Mouse (Mus musculus) right cerebral cortex, postnatal 4 days (tissue): Measurements from ENCODE around the gene Itga2.

ENCODE experiments used
- DNase-seq: peaks from one replicate; pipeline ENCODE4 v3.0.0-alpha.2; 2022

The Itga2 gene

GRCm38 (mm10) chr13:114876005-114876520 is 55.8 kb downstream of the Itga2 start:
- DNase-seq: no peak

GRCm38 (mm10) chr13:114874738-114875137 is 57.2 kb downstream of the Itga2 start:
- DNase-seq: no peak

GRCm38 (mm10) chr13:114857525-114857924 is 74.4 kb downstream of the Itga2 start:
- DNase-seq: no peak

GRCm38 (mm10) chr13:114856269-114856627 is 75.7 kb downstream of the Itga2 start:
- no peak for DNase-seq

- no peak for DNase-seq
Observed at GRCm38 (mm10) chr13:114855573-114856268, 76.2 kb downstream of the Itga2 start.

- DNase-seq: no peak
Observed at GRCm38 (mm10) chr13:114854428-114854827, 77.5 kb downstream of the Itga2 start.

GRCm38 (mm10) chr13:114854023-114854422 is 77.9 kb downstream of the Itga2 start:
- DNase-seq: no peak

GRCm38 (mm10) chr13:114853152-114853551 is 78.7 kb downstream of the Itga2 start:
- no peak for DNase-seq

GRCm38 (mm10) chr13:114852264-114853111 is 79.4 kb downstream of the Itga2 start:
- no peak for DNase-seq

- no peak for DNase-seq
Observed at GRCm38 (mm10) chr13:114848945-114849344, 83.0 kb downstream of the Itga2 start.

GRCm38 (mm10) chr13:114845804-114846203 is 86.1 kb downstream of the Itga2 start:
- no peak for DNase-seq

GRCm38 (mm10) chr13:114843318-114843717 is 88.6 kb downstream of the Itga2 start:
- DNase-seq: no peak

- no peak for DNase-seq
Observed at GRCm38 (mm10) chr13:114840545-114840944, 91.4 kb downstream of the Itga2 start.

GRCm38 (mm10) chr13:114839098-114839497 is 92.8 kb downstream of the Itga2 start:
- DNase-seq: no peak

GRCm38 (mm10) chr13:114838535-114838990 is 93.3 kb downstream of the Itga2 start:
- peak; percentile 57 for DNase-seq

GRCm38 (mm10) chr13:114837061-114837460 is 94.8 kb downstream of the Itga2 start:
- no peak for DNase-seq

GRCm38 (mm10) chr13:114834580-114834979 is 97.3 kb downstream of the Itga2 start:
- no peak for DNase-seq

- DNase-seq: no peak
Observed at GRCm38 (mm10) chr13:114833351-114833750, 98.5 kb downstream of the Itga2 start.

- no peak for DNase-seq
Observed at GRCm38 (mm10) chr13:114832761-114833160, 99.1 kb downstream of the Itga2 start.

GRCm38 (mm10) chr13:114831367-114831833 is 100.5 kb downstream of the Itga2 start:
- no peak for DNase-seq

GRCm38 (mm10) chr13:114825377-114825855 is 106.5 kb downstream of the Itga2 start:
- no peak for DNase-seq

- no peak for DNase-seq
Observed at GRCm38 (mm10) chr13:114822871-114823270, 109.0 kb downstream of the Itga2 start.

- no peak for DNase-seq
Observed at GRCm38 (mm10) chr13:114818513-114818912, 113.4 kb downstream of the Itga2 start.
